Mouse (Mus musculus) cortical plate, adult 2 months (tissue): ENCODE results near the gene Bmper.

Source experiments
- CTCF ChIP-seq: fragments of 200-500 bp; IDR thresholded peaks from 2 replicates; pipeline ENCODE4 v1.5.1; 2011; ENCODE audit warnings: mild to moderate bottlenecking, control low read depth, low read length; ENCODE audit not compliant: insufficient read depth; ENCODE audit errors: extremely low read depth
- POLR2A ChIP-seq: fragments of 200-500 bp; IDR thresholded peaks from 2 replicates; pipeline ENCODE4 v1.6.1; 2011; ENCODE audit warnings: mild to moderate bottlenecking, low read length, control low read depth; ENCODE audit not compliant: insufficient read depth; ENCODE audit errors: extremely low read depth

DNA sequence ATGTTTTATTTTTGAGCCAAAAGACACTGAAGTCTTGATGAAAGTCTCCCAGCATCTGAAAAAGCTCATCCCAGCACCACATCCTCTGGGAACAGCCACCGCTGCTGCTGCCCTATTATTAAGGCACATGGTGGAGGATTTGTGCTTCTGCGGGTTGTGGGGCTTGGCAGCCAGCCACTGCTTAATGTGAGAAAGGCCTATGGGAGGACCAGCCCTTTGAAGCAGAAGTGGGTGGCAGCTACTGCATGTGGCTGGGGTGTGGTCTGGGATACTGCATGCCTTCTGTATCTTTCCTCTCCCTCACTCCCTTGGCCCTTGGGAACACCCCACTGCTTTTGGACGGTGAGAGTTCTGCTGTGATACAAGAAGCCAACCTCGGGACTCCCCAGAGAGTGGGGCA, 237.8 kb downstream of the Bmper start:
- TF ChIP-seq CTCF (no peak), POLR2A (no peak)
